Mouse (Mus musculus) thymus, adult 2 months (tissue): ENCODE measurements around the gene Tra2a. TPM values are rescaled to one million over a fixed set of nuclear protein-coding genes. Genes with fewer than 3 reads are reported as not detected.

Experiments
- DNase-seq: peaks from one replicate; pipeline ENCODE4 v3.0.0; 2021
- H3K27ac ChIP-seq: fragments of 200-500 bp; 2 replicates; pipeline ENCODE4 v1.5.1; 2012; ENCODE audit warnings: low read length, control low read depth; ENCODE audit not compliant: control insufficient read depth, insufficient read depth
- H3K27me3 ChIP-seq: fragments of 200-500 bp; 2 replicates; pipeline ENCODE4 v1.6.1; 2012; ENCODE audit warnings: mild to moderate bottlenecking, low read length, moderate library complexity, mixed read lengths; ENCODE audit not compliant: control insufficient read depth, insufficient read depth
- H3K36me3 ChIP-seq: fragments of 200-500 bp; 2 replicates; pipeline ENCODE4 v1.6.1; 2012; ENCODE audit warnings: mild to moderate bottlenecking, low read length, moderate library complexity; ENCODE audit not compliant: control insufficient read depth, insufficient read depth
- H3K4me1 ChIP-seq: fragments of 200-500 bp; replicated peaks from 2 replicates; pipeline ENCODE4 v1.6.1; 2012; ENCODE audit warnings: low read length; ENCODE audit not compliant: control insufficient read depth, insufficient read depth
- H3K4me3 ChIP-seq: fragments of 200-500 bp; 2 replicates; pipeline ENCODE4 v1.5.1; 2012; ENCODE audit warnings: mild to moderate bottlenecking, low read length, control low read depth, moderate library complexity; ENCODE audit not compliant: control insufficient read depth, insufficient read depth
- CTCF ChIP-seq: fragments of 200-500 bp; IDR thresholded peaks from 2 replicates; pipeline ENCODE4 v1.5.1; 2012; ENCODE audit warnings: mild to moderate bottlenecking, control low read depth, low read length, moderate library complexity, borderline replicate concordance; ENCODE audit not compliant: control insufficient read depth, poor library complexity, insufficient read depth; ENCODE audit errors: extremely low read depth
- POLR2A ChIP-seq: fragments of 200-500 bp; IDR thresholded peaks from 2 replicates; pipeline ENCODE4 v1.6.1; 2012; ENCODE audit warnings: mild to moderate bottlenecking, low read length, control low read depth, moderate library complexity; ENCODE audit not compliant: control insufficient read depth, poor library complexity, insufficient read depth; ENCODE audit errors: extremely low read depth
- WGBS: fragments of 180-500 bp; shearing (Covaris S2); methylation state at CpG from one replicate; pipeline ENCODE4 v1.1.7; 2018; 5-methylcytosine and 5-hydroxymethylcytosine counted together
- polyA plus RNA-seq: library from polyadenylated mRNA; depleted of rRNA; stranded (reverse); fragments of >200 nt; gene quantifications from 2 replicates; pipeline ENCODE4 v1.2.3, GENCODE M21; 2012; rRNA removed

Tra2a gene
- polyA plus RNA-seq, 1 experiment = 69.0 TPM

GRCm38 (mm10) chr6:49208297-49208930 lies 55.4 kb downstream of the Tra2a start:
- WGBS = 6% methylated on average over 8 of the region's 8 CpGs
- peak; percentile 27 for DNase-seq
- Histone ChIP-seq H3K4me3 (no peak overlapping the region), H3K27ac (peak overlapping the region; percentile 63), H3K36me3 (no peaks in the 10 kb centered on the region), H3K27me3 (peaks cover 6% of the 10 kb centered on the region; the same call in 1 of the 2 replicates), H3K4me1 (peaks cover 14% of the 10 kb centered on the region)
- TF ChIP-seq CTCF (no peak), POLR2A (no peak)

GRCm38 (mm10) chr6:49206416-49206815 lies 57.4 kb downstream of the Tra2a start:
- Histone ChIP-seq H3K36me3 (no peaks in the 10 kb centered on the region), H3K27ac (no peak overlapping the region), H3K4me3 (no peak overlapping the region), H3K4me1 (peaks cover 6% of the 10 kb centered on the region), H3K27me3 (no peaks in the 10 kb centered on the region; the same call in 1 of the 2 replicates)
- 80% methylated on average over 1 of the region's 1 CpGs for WGBS
- TF ChIP-seq CTCF (no peak), POLR2A (no peak)
- no peak for DNase-seq

- H3K27ac ChIP-seq = no peak overlapping the region
- WGBS = 92% methylated on average over 10 of the region's 10 CpGs
- no peaks in the 10 kb centered on the region for H3K36me3 ChIP-seq
- no peaks in the 10 kb centered on the region for H3K27me3 ChIP-seq
- DNase-seq = no peak
- no peak for TF ChIP-seq POLR2A
- TF ChIP-seq CTCF = no peak
- no peaks in the 10 kb centered on the region for H3K4me1 ChIP-seq
- H3K4me3 ChIP-seq = no peak overlapping the region
Measured at GRCm38 (mm10) chr6:49195188-49195587, 68.6 kb downstream of the Tra2a start.

GRCm38 (mm10) chr6:49194536-49194935 lies 69.3 kb downstream of the Tra2a start:
- Histone ChIP-seq H3K36me3 (no peaks in the 10 kb centered on the region), H3K4me3 (no peak overlapping the region), H3K27me3 (no peaks in the 10 kb centered on the region), H3K4me1 (no peaks in the 10 kb centered on the region), H3K27ac (no peak overlapping the region)
- TF ChIP-seq POLR2A = no peak
- TF ChIP-seq CTCF = no peak
- 97% methylated on average over 4 of the region's 4 CpGs for WGBS
- DNase-seq = no peak

Other genes starting within 250 kb of the Tra2a start
- 7.8 and 15.2 TPM in 2 replicates for gene Gpnmb, start 227.5 kb downstream of the Tra2a start, polyA plus RNA-seq
- gene Malsu1, start 190.2 kb downstream of the Tra2a start, polyA plus RNA-seq = 21.0 and 23.8 TPM in 2 replicates
- 1.3 and 1.9 TPM in 2 replicates for gene Igf2bp3, start 49.1 kb downstream of the Tra2a start, polyA plus RNA-seq
- 2.9 and 3.1 TPM in 2 replicates for gene Ccdc126, start 55.2 kb upstream of the Tra2a start, polyA plus RNA-seq
- 8.4 and 10.5 TPM in 2 replicates for gene Fam221a, start 103.7 kb upstream of the Tra2a start, polyA plus RNA-seq
- gene Stk31, start 131.6 kb upstream of the Tra2a start, polyA plus RNA-seq = not detected in 2 replicates